Mouse (Mus musculus) hematopoietic stem cell, adult 5-6 weeks (primary cell): ENCODE data around the gene Golga4. TPM values are rescaled to one million over a fixed set of nuclear protein-coding genes. Genes with fewer than 3 reads are reported as not detected.
A peak's percentile ranks its signal among the peaks of the same experiment; 100 is the strongest.

ENCODE experiments used
- ATAC-seq, 2 experiments: fragments of 125-278 bp in 1 of 2; replicated peaks in 1 of 2; 2 replicates each; pipeline ENCODE4 v1.8.0; 2016 to 2017; ENCODE audit warnings: inconsistent platforms in 2 of 2, mild to moderate bottlenecking in 2 of 2, moderate number of reproducible peaks in 2 of 2, low read depth in 1 of 2, moderate TSS enrichment in 1 of 2; ENCODE audit not compliant: low FRiP score in 2 of 2, poor library complexity in 2 of 2, severe bottlenecking in 2 of 2, insufficient read depth in 1 of 2, low TSS enrichment in 1 of 2
- total RNA-seq: library from RNA; stranded (forward); fragments of 172-1452, 232-1000 nt; gene quantifications from 2 replicates; pipeline ENCODE4 v1.2.3, GENCODE M21; 2017

Golga4 gene
- total RNA-seq, 1 experiment from 2014 or later: 95.7 TPM

GRCm38 (mm10) chr9:118556951-118557780 lies 51.1 kb downstream of the Golga4 start:
- no peak for ATAC-seq

GRCm38 (mm10) chr9:118563356-118563755 lies 57.3 kb downstream of the Golga4 start:
- ATAC-seq: no peak

DNA sequence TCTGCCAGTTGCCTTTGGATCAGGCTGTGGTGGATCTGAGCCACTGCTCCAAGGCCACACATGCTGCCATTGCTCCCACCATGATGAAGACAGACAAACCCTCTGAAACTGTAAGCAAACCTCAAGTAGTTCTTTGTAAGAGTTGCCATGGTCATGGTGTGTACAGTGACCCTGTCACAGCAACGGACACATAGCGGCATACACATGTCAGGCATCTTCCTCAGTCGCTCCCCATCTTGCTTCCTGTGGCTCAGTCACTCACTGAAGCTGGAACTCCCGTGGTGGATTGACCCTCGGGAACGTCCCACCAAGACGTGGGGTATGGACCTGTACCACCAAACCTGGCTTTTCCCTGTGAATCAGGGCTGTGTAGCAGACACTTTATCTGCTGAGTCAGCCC lies 57.8 kb downstream of the Golga4 start:
- no peak for ATAC-seq

DNA sequence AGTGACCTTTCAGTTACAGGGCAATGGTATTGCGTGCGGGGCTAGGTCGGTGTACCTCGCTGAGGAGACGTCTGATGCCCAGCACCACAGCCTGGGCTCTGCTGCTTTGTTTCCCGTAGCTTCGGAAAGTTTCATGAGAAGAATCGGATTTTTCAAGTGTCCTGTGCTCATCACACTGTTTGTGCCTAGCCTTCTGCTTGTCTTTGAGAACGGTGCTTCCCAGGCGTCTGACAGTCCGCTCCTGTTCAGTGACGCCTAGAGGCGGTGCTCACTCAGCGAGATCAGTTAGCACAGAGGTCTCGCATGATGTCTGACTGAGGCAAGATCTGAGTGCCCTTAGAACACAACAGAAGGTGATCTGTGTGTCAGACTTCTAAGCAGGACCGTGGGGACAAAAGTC lies 58.6 kb downstream of the Golga4 start:
- ATAC-seq: no peak

GRCm38 (mm10) chr9:118569328-118569727 lies 63.3 kb downstream of the Golga4 start:
- no peak for ATAC-seq

- no peak for ATAC-seq
Measured at GRCm38 (mm10) chr9:118570865-118571264, 64.8 kb downstream of the Golga4 start.

GRCm38 (mm10) chr9:118571701-118572100 lies 65.6 kb downstream of the Golga4 start:
- no peak for ATAC-seq

- ATAC-seq: no peak
Measured at GRCm38 (mm10) chr9:118574911-118575310, 68.8 kb downstream of the Golga4 start.

GRCm38 (mm10) chr9:118580371-118580770 lies 74.3 kb downstream of the Golga4 start:
- ATAC-seq: no peak

GRCm38 (mm10) chr9:118582757-118583156 lies 76.7 kb downstream of the Golga4 start:
- ATAC-seq: peak; percentile 65 to 84

DNA sequence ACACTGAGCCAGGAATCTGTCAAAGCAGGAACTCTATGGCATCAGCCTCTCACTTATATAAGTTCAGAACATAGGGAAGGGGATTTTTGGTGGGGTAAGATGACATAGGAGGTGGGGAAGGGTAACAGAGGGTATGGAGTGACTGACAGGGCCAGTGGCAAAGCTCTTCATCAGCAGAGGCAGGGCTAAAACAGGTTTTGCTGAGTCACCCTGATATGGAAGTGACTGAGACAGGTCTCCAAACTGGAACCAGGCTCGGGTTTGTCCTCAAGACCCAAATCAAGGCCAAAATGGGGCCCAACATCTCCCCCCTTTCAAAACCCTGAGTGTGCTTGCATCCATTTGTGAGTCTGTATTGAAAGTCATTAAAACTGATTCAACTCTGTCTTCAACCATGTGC lies 78.8 kb downstream of the Golga4 start:
- ATAC-seq: no peak

- ATAC-seq: no peak
Measured at GRCm38 (mm10) chr9:118585998-118586397, 79.9 kb downstream of the Golga4 start.

DNA sequence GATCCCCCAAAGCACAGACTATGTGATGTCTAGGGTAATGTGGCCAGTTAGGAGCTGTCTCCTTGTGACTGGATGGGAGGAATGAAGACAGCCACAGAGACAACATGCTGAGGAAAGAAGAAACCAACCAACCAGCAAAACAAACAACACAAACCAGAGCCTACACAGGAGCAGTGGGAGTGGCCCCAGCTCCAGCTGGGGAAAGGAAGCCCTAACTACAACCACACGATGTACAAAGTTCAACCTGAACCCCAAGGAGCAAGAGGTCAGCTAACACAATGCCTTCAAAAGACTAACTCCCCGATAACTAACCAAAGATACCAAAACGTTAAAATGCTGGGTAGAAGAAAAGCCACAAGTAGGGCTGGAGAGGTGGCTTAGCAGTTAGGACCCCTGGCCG lies 81.0 kb downstream of the Golga4 start:
- ATAC-seq: no peak

GRCm38 (mm10) chr9:118589249-118589648 lies 83.2 kb downstream of the Golga4 start:
- ATAC-seq: no peak

DNA sequence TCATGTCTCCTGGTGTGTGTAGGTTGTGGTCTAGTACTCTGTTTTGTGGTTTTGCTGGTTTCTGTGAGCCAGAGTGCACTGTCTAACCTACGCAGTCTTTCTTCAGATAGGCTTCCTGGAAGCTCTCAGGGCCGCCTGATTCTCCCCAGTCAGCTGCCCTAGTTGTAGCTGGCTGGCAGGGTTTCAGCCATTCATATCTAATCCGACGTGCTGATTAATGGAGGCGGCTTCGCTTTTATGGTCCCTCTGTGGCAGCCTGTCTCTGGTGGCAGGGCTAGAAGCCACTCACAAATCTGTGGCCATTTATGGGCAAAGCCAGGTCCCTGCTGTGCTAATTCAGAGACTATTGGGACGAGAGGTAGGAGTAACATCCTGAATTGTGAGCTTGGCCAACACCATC lies 84.2 kb downstream of the Golga4 start:
- ATAC-seq: no peak

DNA sequence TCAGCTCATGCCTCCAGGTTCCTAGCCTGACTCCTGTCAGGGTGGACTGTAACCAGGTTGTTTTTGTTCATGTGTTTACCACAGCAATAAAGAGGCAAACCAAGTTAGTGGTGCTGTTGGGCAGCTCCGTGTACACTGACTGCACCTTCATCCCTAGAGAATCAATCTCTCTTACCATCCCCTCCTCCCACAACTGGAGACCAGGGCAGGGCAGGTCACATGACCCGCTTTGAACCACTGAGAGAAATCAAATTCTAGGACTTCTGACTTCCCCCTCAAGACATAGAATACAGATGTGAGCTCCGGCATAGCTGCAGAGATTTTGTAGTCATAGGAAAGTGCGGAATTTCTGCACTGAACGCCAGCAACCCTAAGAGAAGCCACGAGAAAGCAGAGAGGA lies 85.6 kb downstream of the Golga4 start:
- no peak for ATAC-seq

GRCm38 (mm10) chr9:118592585-118593249 lies 86.7 kb downstream of the Golga4 start:
- ATAC-seq: peak in 1 of 2 experiments; percentile 50; a peak in 1 of 4 replicates

- no peak for ATAC-seq
Measured at GRCm38 (mm10) chr9:118593443-118593842, 87.4 kb downstream of the Golga4 start.

- no peak for ATAC-seq
Measured at GRCm38 (mm10) chr9:118596767-118597166, 90.7 kb downstream of the Golga4 start.
